In genomic region chr1:168066810-168067209, GRCm38 (mm10) we compare ENCODE assay signal across 18 mouse cellular contexts.
DNase-seq lines count a peak whose midpoint lies in the region; ATAC-seq lines count a peak whose summit lies in the region.
"Had no signal": no experiment of that assay in that cellular context is flagged by ENCODE, and none has a peak within 500 bp of the region (broad histone marks: within the 10 kb centered on the region; RNA-seq: fewer than 3 reads in every experiment).

No protein-coding gene starts in this region.

- no peak overlapping the region for H3K9ac ChIP-seq in stomach, embryonic 14.5 days (replicated peaks; ENCODE audit: low read depth, low read length)
- H3K9ac ChIP-seq: hindbrain, embryonic 14.5 days; kidney, embryonic 15.5 days; lung, embryonic 14.5 days had no signal

- no peaks in the 10 kb centered on the region for H3K4me1 ChIP-seq in stomach, embryonic 14.5 days (ENCODE audit: control insufficient read depth, insufficient read depth, low read length)

- peak; percentile 19 for DNase-seq in gastrocnemius, adult 18-20 months (ENCODE audit: low spot score)
- no peak for DNase-seq in gastrocnemius, postnatal 36 days
- peak; percentile 10 for DNase-seq in kidney, postnatal 14 days
- DNase-seq in kidney, adult 18-20 months: no peak
- DNase-seq in lung, postnatal 25 days (ENCODE audit: low spot score): peak; percentile 36
- DNase-seq in cerebellum, postnatal 25 days: no peak
- DNase-seq: cerebellum, adult 9-11 months; gastrocnemius, postnatal 14 days; thymus, postnatal 25 days had no signal

- WGBS in stomach, embryonic 14.5 days: 76% methylated on average over 6 of the region's 6 CpGs

- no peak for ATAC-seq in stomach, embryonic 14.5 days (ENCODE audit: insufficient number of reproducible peaks, insufficient read depth, low FRiP score, low read depth)

- no peaks in the 10 kb centered on the region for H3K9me3 ChIP-seq in stomach, embryonic 14.5 days (ENCODE audit: control insufficient read depth, low read depth, low read length)
- H3K9me3 ChIP-seq: kidney, embryonic 15.5 days; limb, embryonic 10.5 days; midbrain, embryonic 10.5 days had no signal

- no peaks in the 10 kb centered on the region for H3K36me3 ChIP-seq in stomach, embryonic 14.5 days (ENCODE audit: control insufficient read depth, insufficient read depth, low read length)
- H3K36me3 ChIP-seq: kidney, embryonic 15.5 days; limb, embryonic 10.5 days; midbrain, embryonic 10.5 days had no signal

- no peak overlapping the region for H3K4me3 ChIP-seq in stomach, embryonic 14.5 days (ENCODE audit: low read depth, low read length)
- H3K4me3 ChIP-seq: kidney, embryonic 15.5 days; layer of hippocampus, adult 2 months; left cerebral cortex, adult 2 months; limb, embryonic 10.5 days; midbrain, embryonic 10.5 days had no signal

- H3K27ac ChIP-seq in stomach, embryonic 14.5 days (ENCODE audit: low read length): peak overlapping the region; percentile 4; the same call in 1 of the 2 replicates
- H3K27ac ChIP-seq: hindbrain, embryonic 14.5 days; kidney, embryonic 15.5 days; layer of hippocampus, adult 2 months; left cerebral cortex, adult 2 months; limb, embryonic 10.5 days; midbrain, embryonic 10.5 days had no signal

- H3K4me2 ChIP-seq in stomach, embryonic 14.5 days (replicated peaks; ENCODE audit: low read depth, low read length): no peak overlapping the region
- H3K4me2 ChIP-seq: hindbrain, embryonic 14.5 days; kidney, embryonic 15.5 days; liver, embryonic 11.5 days; lung, embryonic 14.5 days had no signal

- intact Hi-C loops in gastrocnemius, postnatal 36 days (cut with DNase I): no loop called here

- H3K27me3 ChIP-seq in stomach, embryonic 14.5 days (ENCODE audit: control insufficient read depth, insufficient read depth, low read length): no peaks in the 10 kb centered on the region
- H3K27me3 ChIP-seq: kidney, embryonic 15.5 days had no signal

Comparison
In these comparisons a context has a peak if more than half of its experiments do, and no peak if none do; other contexts are left out.
1. DNase-seq: peak in gastrocnemius, adult 18-20 months (single experiment), kidney, postnatal 14 days (single experiment) and lung, postnatal 25 days (single experiment); none in gastrocnemius, postnatal 36 days (0 of 2), kidney, adult 18-20 months (single experiment) and cerebellum, postnatal 25 days (0 of 2).